ENCODE assay signal across 29 mouse cellular contexts in genomic region chr7:24368946-24369345, GRCm38 (mm10). TPM values are rescaled to one million over a fixed set of nuclear protein-coding genes. Genes with fewer than 3 reads are reported as not detected.
DNase-seq lines count a peak whose midpoint lies in the region; ATAC-seq lines count a peak whose summit lies in the region.
"Had no signal": no experiment of that assay in that cellular context is flagged by ENCODE, and none has a peak within 500 bp of the region (broad histone marks: within the 10 kb centered on the region; RNA-seq: fewer than 3 reads in every experiment).

No protein-coding gene starts in this region.

- H3K27me3 ChIP-seq in midbrain, embryonic 11.5 days (ENCODE audit: control insufficient read depth, insufficient read depth, low read length) = no peaks in the 10 kb centered on the region; the same call in 1 of the 2 replicates
- no peaks in the 10 kb centered on the region for H3K27me3 ChIP-seq in midbrain, embryonic 14.5 days (ENCODE audit: control insufficient read depth, insufficient read depth, low read length)
- H3K27me3 ChIP-seq in liver, embryonic 12.5 days (replicated peaks) = peaks cover 3% of the 10 kb centered on the region
- H3K27me3 ChIP-seq in splenic B cell, adult 2 months (ENCODE audit: control insufficient read depth, insufficient read depth, low read length, poor library complexity, severe bottlenecking) = no peaks in the 10 kb centered on the region
- peaks cover 6% of the 10 kb centered on the region for H3K27me3 ChIP-seq in limb, embryonic 10.5 days (ENCODE audit: low read depth, poor library complexity, severe bottlenecking)
- H3K27me3 ChIP-seq: heart, embryonic 15.5 days; kidney, embryonic 15.5 days; limb, embryonic 13.5 days; lung, embryonic 15.5 days; neural tube, embryonic 15.5 days had no signal

- H3K27ac ChIP-seq in midbrain, embryonic 11.5 days (ENCODE audit: low read depth, low read length) = no peak overlapping the region
- no peak overlapping the region for H3K27ac ChIP-seq in midbrain, embryonic 14.5 days (replicated peaks; ENCODE audit: low read depth, low read length)
- peak overlapping the region; percentile 100 for H3K27ac ChIP-seq in liver, embryonic 12.5 days
- no peak overlapping the region for H3K27ac ChIP-seq in limb, embryonic 10.5 days
- H3K27ac ChIP-seq: forebrain, embryonic 13.5 days; heart, embryonic 15.5 days; kidney, embryonic 15.5 days; limb, embryonic 13.5 days; lung, embryonic 15.5 days; midbrain, embryonic 13.5 days; neural tube, embryonic 15.5 days had no signal

- H3K9ac ChIP-seq in midbrain, embryonic 11.5 days (ENCODE audit: low read length) = no peak overlapping the region
- H3K9ac ChIP-seq in midbrain, embryonic 14.5 days (replicated peaks; ENCODE audit: low read length) = no peak overlapping the region
- H3K9ac ChIP-seq in liver, embryonic 12.5 days = peak overlapping the region; percentile 100
- H3K9ac ChIP-seq: forebrain, embryonic 13.5 days; heart, embryonic 15.5 days; kidney, embryonic 15.5 days; limb, embryonic 13.5 days; lung, embryonic 15.5 days; midbrain, embryonic 13.5 days; neural tube, embryonic 15.5 days had no signal

- H3K9me3 ChIP-seq in midbrain, embryonic 11.5 days (ENCODE audit: control insufficient read depth, low read length) = no peaks in the 10 kb centered on the region
- H3K9me3 ChIP-seq in midbrain, embryonic 14.5 days (ENCODE audit: control insufficient read depth, low read length) = no peaks in the 10 kb centered on the region
- H3K9me3 ChIP-seq in liver, embryonic 12.5 days (replicated peaks) = no peaks in the 10 kb centered on the region
- H3K9me3 ChIP-seq in limb, embryonic 10.5 days (replicated peaks) = 0 out of 2 replicates have a peak, but pooled peaks cover 1% of the 10 kb centered on the region
- H3K9me3 ChIP-seq: embryonic facial prominence, embryonic 10.5 days; forebrain, embryonic 13.5 days; G1E; heart, embryonic 15.5 days; kidney, embryonic 15.5 days; limb, embryonic 13.5 days; lung, embryonic 15.5 days; midbrain, embryonic 13.5 days; neural tube, embryonic 15.5 days had no signal

- no peaks in the 10 kb centered on the region for H3K4me1 ChIP-seq in midbrain, embryonic 11.5 days (ENCODE audit: control insufficient read depth, insufficient read depth, low read length)
- peaks cover 7% of the 10 kb centered on the region; the same call in 1 of the 2 replicates for H3K4me1 ChIP-seq in midbrain, embryonic 14.5 days (ENCODE audit: control insufficient read depth, insufficient read depth, low read length)
- H3K4me1 ChIP-seq in liver, embryonic 12.5 days = peaks cover 78% of the 10 kb centered on the region
- H3K4me1 ChIP-seq in limb, embryonic 10.5 days = peaks cover 21% of the 10 kb centered on the region

- peak; percentile 14 for DNase-seq in midbrain, embryonic 11.5 days (ENCODE audit: low spot score, missing footprints)
- no peak for DNase-seq in midbrain, embryonic 14.5 days
- DNase-seq in splenic B cell, adult 2 months (ENCODE audit: low read depth, low spot score) = peak; percentile 35
- no peak for DNase-seq in limb, embryonic 10.5 days (ENCODE audit: low spot score)
- DNase-seq: cerebellum, adult 8-10 months; gastrocnemius, postnatal 25 days; right cerebral cortex, postnatal 25 days had no signal

- 91% methylated on average over 7 of the region's 7 CpGs for WGBS in midbrain, embryonic 11.5 days
- 88% methylated on average over 7 of the region's 7 CpGs for WGBS in midbrain, embryonic 14.5 days
- 82% methylated on average over 7 of the region's 7 CpGs for WGBS in liver, embryonic 12.5 days (ENCODE audit: insufficient replicate concordance)
- WGBS in limb, embryonic 10.5 days = 89% methylated on average over 7 of the region's 7 CpGs

- no peaks in the 10 kb centered on the region for H3K36me3 ChIP-seq in midbrain, embryonic 11.5 days (ENCODE audit: control insufficient read depth, insufficient read depth, low read length)
- no peaks in the 10 kb centered on the region for H3K36me3 ChIP-seq in midbrain, embryonic 14.5 days (ENCODE audit: control insufficient read depth, insufficient read depth, low read length)
- peaks cover 21% of the 10 kb centered on the region for H3K36me3 ChIP-seq in liver, embryonic 12.5 days
- H3K36me3 ChIP-seq in splenic B cell, adult 2 months (ENCODE audit: control insufficient read depth, insufficient read depth, low read length, poor library complexity, severe bottlenecking) = no peaks in the 10 kb centered on the region
- H3K36me3 ChIP-seq in limb, embryonic 10.5 days = no peaks in the 10 kb centered on the region
- H3K36me3 ChIP-seq: embryonic facial prominence, embryonic 10.5 days; heart, embryonic 15.5 days; kidney, embryonic 15.5 days; limb, embryonic 13.5 days; lung, embryonic 15.5 days; midbrain, embryonic 13.5 days; neural tube, embryonic 15.5 days had no signal

- ATAC-seq in midbrain, embryonic 11.5 days (ENCODE audit: low FRiP score) = no peak
- no peak for ATAC-seq in midbrain, embryonic 14.5 days (ENCODE audit: low FRiP score, low TSS enrichment)
- ATAC-seq in liver, embryonic 12.5 days = no peak
- no peak for ATAC-seq in monocyte, adult 5-6 weeks (replicated peaks; ENCODE audit: insufficient number of reproducible peaks, low FRiP score, low TSS enrichment, poor library complexity, severe bottlenecking)
- ATAC-seq in megakaryocyte-erythroid progenitor cell, adult 5-6 weeks (replicated peaks; ENCODE audit: low FRiP score, low TSS enrichment, poor library complexity, severe bottlenecking) = no peak
- ATAC-seq: forebrain, embryonic 13.5 days; hindbrain, embryonic 16.5 days; midbrain, embryonic 13.5 days had no signal

- H3K4me2 ChIP-seq in midbrain, embryonic 11.5 days = no peak overlapping the region
- no peak overlapping the region for H3K4me2 ChIP-seq in midbrain, embryonic 14.5 days (ENCODE audit: low read length)
- H3K4me2 ChIP-seq in liver, embryonic 12.5 days = peak overlapping the region; percentile 96
- H3K4me2 ChIP-seq: forebrain, embryonic 13.5 days; heart, embryonic 15.5 days; kidney, embryonic 15.5 days; limb, embryonic 13.5 days; lung, embryonic 15.5 days; midbrain, embryonic 13.5 days; neural tube, embryonic 15.5 days had no signal

- no peak overlapping the region for H3K4me3 ChIP-seq in midbrain, embryonic 11.5 days (ENCODE audit: low read depth, low read length)
- no peak overlapping the region for H3K4me3 ChIP-seq in midbrain, embryonic 14.5 days (replicated peaks; ENCODE audit: low read depth, low read length)
- peak overlapping the region; percentile 88; the same call in 1 of the 2 replicates for H3K4me3 ChIP-seq in liver, embryonic 12.5 days
- no peak overlapping the region for H3K4me3 ChIP-seq in limb, embryonic 10.5 days
- H3K4me3 ChIP-seq: embryonic facial prominence, embryonic 10.5 days; forebrain, embryonic 13.5 days; heart, embryonic 15.5 days; kidney, embryonic 15.5 days; limb, embryonic 13.5 days; lung, embryonic 15.5 days; midbrain, embryonic 13.5 days; neural tube, embryonic 15.5 days had no signal

RNA-seq across cellular contexts. Expression of gene Kcnn4, which starts 1.1 kb away (rescaled TPM):
- 2.8 and 3.4 TPM in 2 replicates for polyA plus RNA-seq in midbrain, embryonic 11.5 days (2014; fragmentation: Nextera tagmentation; extraction: Ambion mirVana)
- polyA plus RNA-seq in midbrain, embryonic 14.5 days (2014; fragmentation: Nextera tagmentation; extraction: Ambion mirVana) = 0.43 and 0.45 TPM in 2 replicates
- polyA plus RNA-seq in liver, embryonic 12.5 days (2016; fragmentation: Nextera tagmentation; extraction: Ambion mirVana) = 159 and 161 TPM in 2 replicates
- 10.3 to 11.8 TPM (median 11.5 TPM) in 3 replicates for total RNA-seq in monocyte, adult 5-6 weeks (2017)
- 120 and 147 TPM in 2 replicates for total RNA-seq in megakaryocyte-erythroid progenitor cell, adult 5-6 weeks (2014; fragmentation: Nextera tagmentation)
- 121 and 155 TPM in 2 replicates for total RNA-seq in megakaryocyte-erythroid progenitor cell, adult 5-6 weeks (2017)
- polyA plus RNA-seq in limb, embryonic 10.5 days (2016; fragmentation: Nextera tagmentation; extraction: Ambion mirVana) = 3.6 and 4.0 TPM in 2 replicates

RNA-seq across cellular contexts. Expression of gene Lypd5, which starts 19.9 kb away (rescaled TPM):
- polyA plus RNA-seq in midbrain, embryonic 11.5 days (2014; fragmentation: Nextera tagmentation; extraction: Ambion mirVana) = not detected in 2 replicates
- polyA plus RNA-seq in midbrain, embryonic 14.5 days (2014; fragmentation: Nextera tagmentation; extraction: Ambion mirVana) = not detected in 2 replicates
- polyA plus RNA-seq in liver, embryonic 12.5 days (2016; fragmentation: Nextera tagmentation; extraction: Ambion mirVana) = not detected in 2 replicates
- total RNA-seq in monocyte, adult 5-6 weeks (2017) = not detected in 3 replicates
- total RNA-seq in megakaryocyte-erythroid progenitor cell, adult 5-6 weeks (2014; fragmentation: Nextera tagmentation) = not detected in 2 replicates
- total RNA-seq in megakaryocyte-erythroid progenitor cell, adult 5-6 weeks (2017) = not detected in 2 replicates
- not detected in 2 replicates for polyA plus RNA-seq in limb, embryonic 10.5 days (2016; fragmentation: Nextera tagmentation; extraction: Ambion mirVana)
- total RNA-seq: adrenal gland, adult 18-20 months; common myeloid progenitor, adult 5-6 weeks; G1E; gastrocnemius, postnatal 25 days; heart, adult 8-10 months; hematopoietic stem cell, adult 5-6 weeks; layer of hippocampus, postnatal 14 days had no signal
- polyA plus RNA-seq: embryonic facial prominence, embryonic 10.5 days; forebrain, embryonic 13.5 days; G1E; hindbrain, embryonic 16.5 days; intestine, postnatal 0 days; kidney, embryonic 15.5 days; limb, embryonic 13.5 days; lung, embryonic 15.5 days; midbrain, embryonic 13.5 days; myocyte; urinary bladder, adult 2 months had no signal

RNA-seq across cellular contexts. Expression of gene Smg9, which starts 30.5 kb away (rescaled TPM):
- 18.7 and 20.9 TPM in 2 replicates for polyA plus RNA-seq in midbrain, embryonic 11.5 days (2014; fragmentation: Nextera tagmentation; extraction: Ambion mirVana)
- polyA plus RNA-seq in midbrain, embryonic 14.5 days (2014; fragmentation: Nextera tagmentation; extraction: Ambion mirVana) = 32.9 and 33.3 TPM in 2 replicates
- 22.9 and 23.5 TPM in 2 replicates for polyA plus RNA-seq in liver, embryonic 12.5 days (2016; fragmentation: Nextera tagmentation; extraction: Ambion mirVana)
- 20.1 to 30.8 TPM (median 22.6 TPM) in 3 replicates for total RNA-seq in monocyte, adult 5-6 weeks (2017)
- 32.7 and 41.2 TPM in 2 replicates for total RNA-seq in megakaryocyte-erythroid progenitor cell, adult 5-6 weeks (2014; fragmentation: Nextera tagmentation)
- total RNA-seq in megakaryocyte-erythroid progenitor cell, adult 5-6 weeks (2017) = 11.2 and 26.3 TPM in 2 replicates
- 28.3 and 29.0 TPM in 2 replicates for polyA plus RNA-seq in limb, embryonic 10.5 days (2016; fragmentation: Nextera tagmentation; extraction: Ambion mirVana)

RNA-seq across cellular contexts. Expression of gene Tescl, which starts 35.2 kb away (rescaled TPM):
- 0.26 TPM in 1 of 2 replicates, not detected in the other for polyA plus RNA-seq in midbrain, embryonic 11.5 days (2014; fragmentation: Nextera tagmentation; extraction: Ambion mirVana)
- polyA plus RNA-seq in midbrain, embryonic 14.5 days (2014; fragmentation: Nextera tagmentation; extraction: Ambion mirVana) = not detected in 2 replicates
- not detected in 2 replicates for polyA plus RNA-seq in liver, embryonic 12.5 days (2016; fragmentation: Nextera tagmentation; extraction: Ambion mirVana)
- 2.3 TPM in 1 of 3 replicates, not detected in the others for total RNA-seq in monocyte, adult 5-6 weeks (2017)
- total RNA-seq in megakaryocyte-erythroid progenitor cell, adult 5-6 weeks (2014; fragmentation: Nextera tagmentation) = not detected in 2 replicates
- not detected in 2 replicates for total RNA-seq in megakaryocyte-erythroid progenitor cell, adult 5-6 weeks (2017)
- polyA plus RNA-seq in limb, embryonic 10.5 days (2016; fragmentation: Nextera tagmentation; extraction: Ambion mirVana) = not detected in 2 replicates
- total RNA-seq: common myeloid progenitor, adult 5-6 weeks; G1E; gastrocnemius, postnatal 25 days; hematopoietic stem cell, adult 5-6 weeks; layer of hippocampus, postnatal 14 days; left cerebral cortex, postnatal 10 days had no signal
- polyA plus RNA-seq: forebrain, embryonic 13.5 days; G1E; heart, embryonic 15.5 days; intestine, postnatal 0 days; limb, embryonic 13.5 days; lung, embryonic 15.5 days; midbrain, embryonic 13.5 days had no signal

RNA-seq across cellular contexts. Expression of gene Zfp94, which starts 52.5 kb away (rescaled TPM):
- 13.0 and 14.3 TPM in 2 replicates for polyA plus RNA-seq in midbrain, embryonic 11.5 days (2014; fragmentation: Nextera tagmentation; extraction: Ambion mirVana)
- 18.9 and 19.2 TPM in 2 replicates for polyA plus RNA-seq in midbrain, embryonic 14.5 days (2014; fragmentation: Nextera tagmentation; extraction: Ambion mirVana)
- 3.0 and 3.6 TPM in 2 replicates for polyA plus RNA-seq in liver, embryonic 12.5 days (2016; fragmentation: Nextera tagmentation; extraction: Ambion mirVana)
- total RNA-seq in monocyte, adult 5-6 weeks (2017) = 2.4 to 4.6 TPM (median 4.5 TPM) in 3 replicates
- total RNA-seq in megakaryocyte-erythroid progenitor cell, adult 5-6 weeks (2014; fragmentation: Nextera tagmentation) = 3.3 and 6.7 TPM in 2 replicates
- total RNA-seq in megakaryocyte-erythroid progenitor cell, adult 5-6 weeks (2017) = 3.0 and 4.4 TPM in 2 replicates
- 12.1 and 15.9 TPM in 2 replicates for polyA plus RNA-seq in limb, embryonic 10.5 days (2016; fragmentation: Nextera tagmentation; extraction: Ambion mirVana)

Comparison
In these comparisons a context has a peak if more than half of its experiments do, and no peak if none do; other contexts are left out.
1. DNase-seq: peak in midbrain, embryonic 11.5 days (single experiment) and splenic B cell, adult 2 months (single experiment); none in midbrain, embryonic 14.5 days (single experiment) and limb, embryonic 10.5 days (single experiment).
2. RNA of gene Kcnn4, which starts 1.1 kb away (polyA plus RNA-seq): 159 to 161 TPM in liver, embryonic 12.5 days; 3.6 to 4.0 TPM in limb, embryonic 10.5 days, 2.8 to 3.4 TPM in midbrain, embryonic 11.5 days and 0.43 to 0.45 TPM in midbrain, embryonic 14.5 days; every median in the first group is over 10 times any median in the second.